Mouse (Mus musculus): Measurements from ENCODE around the gene Dnajc12. TPM values are rescaled to one million over a fixed set of nuclear protein-coding genes. Genes with fewer than 3 reads are reported as not detected.
A peak's percentile ranks its signal among the peaks of the same experiment; 100 is the strongest.

Gene Dnajc12
- polyA plus RNA-seq, 1 experiment from 2014 or later: 6.4 TPM

DNA sequence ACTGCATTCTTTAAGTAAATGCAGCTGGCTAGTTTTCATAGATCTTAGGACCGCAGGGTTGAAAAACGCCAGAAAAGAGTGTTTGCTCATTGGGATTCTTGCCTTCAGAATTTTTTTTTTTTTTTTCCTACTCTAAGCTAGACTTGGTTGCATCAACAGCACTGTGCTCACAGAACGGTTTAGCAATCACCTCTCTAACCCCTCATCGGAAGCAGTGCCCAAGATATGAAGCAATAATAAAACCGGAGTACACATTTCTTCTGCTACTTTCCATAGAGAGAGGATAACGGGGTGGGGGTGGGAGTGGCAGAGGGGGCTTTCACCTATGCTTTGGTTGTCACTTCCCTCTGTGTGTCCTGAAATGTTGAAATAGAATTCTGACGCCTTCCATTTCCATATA, 33.6 kb downstream of the Dnajc12 start:
- no peaks in the 10 kb centered on the region for H3K36me3 ChIP-seq (ENCODE audit: control insufficient read depth, insufficient read depth)
- no peak overlapping the region for H3K4me3 ChIP-seq (ENCODE audit: low read depth, low read length)
- H3K27ac ChIP-seq (ENCODE audit: low read depth, low read length): no peak overlapping the region
- no peak overlapping the region for H3K9ac ChIP-seq (ENCODE audit: low read depth, low read length)
- WGBS: 35% methylated on average over 7 of the region's 7 CpGs
- no peaks in the 10 kb centered on the region for H3K27me3 ChIP-seq (replicated peaks; ENCODE audit: control insufficient read depth, insufficient read depth, low read length)
- no peak for ATAC-seq
- peak overlapping the region; percentile 24; the same call in 1 of the 2 replicates for H3K4me2 ChIP-seq (replicated peaks; ENCODE audit: low read depth)
- no peak for TF ChIP-seq CTCF (IDR thresholded peaks at IDR 0.05; ENCODE audit: low read depth)
- H3K9me3 ChIP-seq (ENCODE audit: control insufficient read depth): no peaks in the 10 kb centered on the region
- no peaks in the 10 kb centered on the region for H3K4me1 ChIP-seq (replicated peaks; ENCODE audit: control insufficient read depth, insufficient read depth, low read length)

DNA sequence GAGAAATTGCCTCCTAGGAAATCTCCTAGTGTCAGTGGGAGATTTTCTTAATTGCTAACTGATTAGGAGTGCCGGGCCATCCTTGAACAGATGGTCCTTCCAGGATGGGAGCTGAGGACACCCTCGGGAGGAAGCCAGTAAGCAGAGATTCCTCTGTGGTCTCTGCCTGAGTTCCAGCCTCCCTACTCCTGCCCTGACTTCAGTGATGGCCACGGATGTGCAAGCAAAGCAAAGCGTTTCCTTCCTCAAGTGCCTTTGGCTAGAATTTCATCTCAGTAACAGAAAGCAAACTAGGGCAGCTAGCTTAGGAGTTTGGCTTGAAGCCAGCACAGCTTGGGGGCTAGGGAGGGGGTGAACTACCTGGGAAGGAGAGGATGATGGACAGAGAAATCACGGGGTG, 34.8 kb downstream of the Dnajc12 start:
- Histone ChIP-seq H3K9me3 (ENCODE audit: control insufficient read depth) (no peaks in the 10 kb centered on the region), H3K4me3 (ENCODE audit: low read depth, low read length) (no peak overlapping the region), H3K4me2 (replicated peaks; ENCODE audit: low read depth) (no peak overlapping the region), H3K36me3 (ENCODE audit: control insufficient read depth, insufficient read depth) (no peaks in the 10 kb centered on the region), H3K9ac (ENCODE audit: low read depth, low read length) (no peak overlapping the region), H3K27ac (ENCODE audit: low read depth, low read length) (no peak overlapping the region), H3K27me3 (replicated peaks; ENCODE audit: control insufficient read depth, insufficient read depth, low read length) (no peaks in the 10 kb centered on the region), H3K4me1 (replicated peaks; ENCODE audit: control insufficient read depth, insufficient read depth, low read length) (no peaks in the 10 kb centered on the region)
- WGBS: 42% methylated on average over 5 of the region's 5 CpGs
- no peak for TF ChIP-seq CTCF (IDR thresholded peaks at IDR 0.05; ENCODE audit: low read depth)
- ATAC-seq: no peak

DNA sequence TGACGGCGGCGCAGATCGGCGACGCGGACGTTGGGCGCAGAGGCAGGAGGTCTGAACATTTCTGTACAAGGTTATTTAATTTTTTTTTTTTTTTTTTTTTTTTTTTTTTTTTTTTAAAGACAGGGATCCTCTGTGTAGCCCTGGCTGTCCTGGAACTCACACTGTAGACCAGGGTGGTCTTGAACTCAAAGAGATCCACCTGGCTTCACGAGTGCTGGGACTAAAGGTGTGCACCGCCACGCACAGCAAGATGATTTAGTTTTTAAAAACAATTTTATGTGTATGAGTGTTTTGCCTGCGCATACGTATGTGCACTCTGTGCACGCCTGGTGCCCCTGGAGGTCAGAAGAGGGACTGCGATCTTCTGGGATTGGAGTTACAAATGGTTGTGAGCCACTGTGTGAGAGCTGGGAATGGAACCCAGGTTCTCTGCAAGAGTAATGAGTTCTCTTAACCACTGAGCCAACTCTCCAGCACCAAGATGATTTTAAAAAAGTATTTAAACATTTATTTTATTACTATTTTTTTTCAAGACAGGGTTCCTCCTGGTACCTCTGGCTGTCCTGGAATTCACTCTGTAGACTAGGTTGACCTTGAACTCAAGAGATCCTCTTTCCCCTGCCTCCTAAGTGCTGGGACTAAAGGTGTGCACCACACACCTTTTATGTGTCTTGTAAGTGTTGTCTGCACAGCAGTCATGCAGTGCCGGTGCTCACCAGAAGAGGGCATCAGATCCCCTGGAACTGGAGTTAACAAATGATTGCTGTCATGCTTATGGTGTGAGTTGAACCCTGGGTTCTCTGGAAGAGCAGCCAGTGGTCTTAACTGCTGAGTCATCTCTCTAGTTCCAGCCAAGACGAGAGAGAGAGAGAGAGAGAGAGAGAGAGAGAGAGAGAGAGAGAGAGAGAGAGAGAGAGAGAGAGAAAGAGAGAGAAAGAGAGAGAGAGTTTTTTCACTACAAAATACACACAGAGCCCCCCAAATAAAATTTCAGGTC, 39.8 kb downstream of the Dnajc12 start, which contains the start of gene Gm7075:
Gm7075 (minus strand) TSS at position 51 of the 997 bp plus-strand sequence.
- no peaks in the 10 kb centered on the region for H3K4me1 ChIP-seq (replicated peaks; ENCODE audit: control insufficient read depth, insufficient read depth, low read length)
- peak; percentile 59 for TF ChIP-seq CTCF (IDR thresholded peaks at IDR 0.05; ENCODE audit: low read depth)
- no peaks in the 10 kb centered on the region for H3K36me3 ChIP-seq (ENCODE audit: control insufficient read depth, insufficient read depth)
- no peaks in the 10 kb centered on the region for H3K9me3 ChIP-seq (ENCODE audit: control insufficient read depth)
- 89% methylated on average over 18 of the region's 18 CpGs for WGBS
- no peak for ATAC-seq
- H3K4me2 ChIP-seq (replicated peaks; ENCODE audit: low read depth): no peak within 1 kb of the TSS
- H3K9ac ChIP-seq (ENCODE audit: low read depth, low read length): no peak within 1 kb of the TSS
- H3K4me3 ChIP-seq (ENCODE audit: low read depth, low read length): no peak within 1 kb of the TSS
- H3K27ac ChIP-seq (ENCODE audit: low read depth, low read length): no peak within 1 kb of the TSS
- no peaks in the 10 kb centered on the region for H3K27me3 ChIP-seq (replicated peaks; ENCODE audit: control insufficient read depth, insufficient read depth, low read length)

DNA sequence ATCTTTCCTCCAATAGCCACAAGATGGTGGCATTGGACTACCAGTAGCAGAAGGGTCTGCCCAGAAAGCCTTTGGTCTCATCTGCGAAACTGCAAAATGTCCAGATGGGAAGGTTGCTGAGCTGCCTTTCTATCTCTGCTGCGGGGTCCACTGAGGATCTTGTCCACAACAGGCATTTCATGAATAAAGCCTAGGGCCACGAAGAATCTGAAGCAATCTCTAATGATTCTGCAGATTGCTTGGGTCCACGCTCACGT, 40.4 kb downstream of the Dnajc12 start:
- no peaks in the 10 kb centered on the region for H3K4me1 ChIP-seq (replicated peaks; ENCODE audit: control insufficient read depth, insufficient read depth, low read length)
- no peaks in the 10 kb centered on the region for H3K9me3 ChIP-seq (ENCODE audit: control insufficient read depth)
- no peak for TF ChIP-seq CTCF (IDR thresholded peaks at IDR 0.05; ENCODE audit: low read depth)
- H3K9ac ChIP-seq (ENCODE audit: low read depth, low read length): no peak overlapping the region
- H3K27ac ChIP-seq (ENCODE audit: low read depth, low read length): no peak overlapping the region
- no peak overlapping the region for H3K4me2 ChIP-seq (replicated peaks; ENCODE audit: low read depth)
- H3K27me3 ChIP-seq (replicated peaks; ENCODE audit: control insufficient read depth, insufficient read depth, low read length): no peaks in the 10 kb centered on the region
- 86% methylated on average over 5 of the region's 5 CpGs for WGBS
- no peak overlapping the region for H3K4me3 ChIP-seq (ENCODE audit: low read depth, low read length)
- no peaks in the 10 kb centered on the region for H3K36me3 ChIP-seq (ENCODE audit: control insufficient read depth, insufficient read depth)
- no peak for ATAC-seq

DNA sequence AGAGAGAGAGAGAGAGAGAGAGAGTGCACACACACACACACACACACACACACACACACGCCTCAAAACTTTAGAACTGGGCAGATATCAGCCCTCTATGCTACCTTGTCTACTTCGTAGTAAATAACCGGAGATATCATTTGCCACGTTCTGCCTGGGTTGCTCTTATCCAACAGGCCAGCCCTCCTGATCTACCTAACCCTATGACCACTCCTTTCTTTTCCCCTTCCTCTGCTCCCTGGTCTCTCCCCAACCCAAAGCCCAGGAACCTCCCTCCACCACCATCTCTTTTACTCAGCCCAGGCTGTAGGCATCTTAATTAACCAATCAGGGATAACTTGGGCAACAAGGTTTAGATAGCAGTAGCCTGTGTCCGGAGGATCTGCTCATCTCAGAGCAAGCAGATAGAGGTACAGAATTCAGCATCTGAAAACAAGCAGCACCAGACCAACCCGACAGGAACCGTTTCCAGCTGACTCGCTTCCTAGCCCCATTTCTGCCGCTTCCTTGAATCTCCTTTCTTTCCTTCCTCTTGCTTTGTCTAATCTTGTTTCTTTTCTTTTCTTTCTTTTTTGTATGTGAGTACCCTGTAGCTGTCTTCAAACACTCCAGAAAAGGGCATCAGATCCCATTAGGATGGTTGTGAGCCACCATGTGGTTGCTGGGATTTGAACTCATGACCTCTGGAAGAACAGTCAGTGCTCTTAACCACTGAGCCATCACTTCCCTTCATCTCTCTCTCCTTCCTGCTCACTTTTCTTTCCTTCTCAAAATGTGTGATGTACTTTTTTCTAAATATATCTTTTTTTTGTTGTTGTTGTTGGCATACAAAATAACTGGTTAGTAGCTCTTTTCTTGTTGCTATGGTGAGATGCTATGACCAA, 41.6 kb downstream of the Dnajc12 start:
- H3K9me3 ChIP-seq (ENCODE audit: control insufficient read depth): no peaks in the 10 kb centered on the region
- ATAC-seq: no peak
- no peaks in the 10 kb centered on the region for H3K27me3 ChIP-seq (replicated peaks; ENCODE audit: control insufficient read depth, insufficient read depth, low read length)
- no peaks in the 10 kb centered on the region for H3K4me1 ChIP-seq (replicated peaks; ENCODE audit: control insufficient read depth, insufficient read depth, low read length)
- no peak overlapping the region for H3K9ac ChIP-seq (ENCODE audit: low read depth, low read length)
- no peak overlapping the region for H3K4me3 ChIP-seq (ENCODE audit: low read depth, low read length)
- 86% methylated on average over 9 of the region's 9 CpGs for WGBS
- no peaks in the 10 kb centered on the region for H3K36me3 ChIP-seq (ENCODE audit: control insufficient read depth, insufficient read depth)
- H3K4me2 ChIP-seq (replicated peaks; ENCODE audit: low read depth): no peak overlapping the region
- TF ChIP-seq CTCF (IDR thresholded peaks at IDR 0.05; ENCODE audit: low read depth): no peak
- no peak overlapping the region for H3K27ac ChIP-seq (ENCODE audit: low read depth, low read length)

DNA sequence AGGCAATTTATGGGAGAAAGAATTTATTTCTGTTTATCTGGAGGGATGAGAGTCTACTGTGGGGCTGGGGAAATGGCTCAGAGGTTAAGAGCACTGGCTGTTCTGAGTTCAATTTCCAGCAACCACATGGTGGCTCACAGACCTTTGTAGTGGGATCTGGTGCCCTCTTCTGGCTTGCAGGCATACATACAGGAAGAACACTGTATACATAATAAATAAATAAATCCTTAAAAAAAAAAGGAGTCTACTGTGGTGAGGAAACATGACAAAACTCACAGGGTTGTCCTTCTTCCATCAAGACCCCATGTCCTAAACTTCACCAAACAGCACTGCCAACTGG, 42.2 kb downstream of the Dnajc12 start:
- no peak for ATAC-seq
- peak; percentile 67 for TF ChIP-seq CTCF (IDR thresholded peaks at IDR 0.05; ENCODE audit: low read depth)
- Histone ChIP-seq H3K4me2 (replicated peaks; ENCODE audit: low read depth) (no peak overlapping the region), H3K27ac (ENCODE audit: low read depth, low read length) (no peak overlapping the region), H3K9ac (ENCODE audit: low read depth, low read length) (no peak overlapping the region), H3K4me1 (replicated peaks; ENCODE audit: control insufficient read depth, insufficient read depth, low read length) (no peaks in the 10 kb centered on the region), H3K4me3 (ENCODE audit: low read depth, low read length) (no peak overlapping the region), H3K9me3 (ENCODE audit: control insufficient read depth) (no peaks in the 10 kb centered on the region), H3K27me3 (replicated peaks; ENCODE audit: control insufficient read depth, insufficient read depth, low read length) (no peaks in the 10 kb centered on the region), H3K36me3 (ENCODE audit: control insufficient read depth, insufficient read depth) (no peaks in the 10 kb centered on the region)
